21 mouse cellular contexts compared by ENCODE assay signal in genomic region chr15:97449724-97450123, GRCm38 (mm10).
A peak's percentile ranks its signal among the peaks of the same experiment; 100 is the strongest.
DNase-seq lines count a peak whose midpoint lies in the region; ATAC-seq and TF ChIP-seq lines count a peak whose summit lies in the region.
"Had no signal": no experiment of that assay in that cellular context is flagged by ENCODE, and none has a peak within 500 bp of the region (broad histone marks: within the 10 kb centered on the region; RNA-seq: fewer than 3 reads in every experiment).

No protein-coding gene starts in this region.

- H3K4me1 ChIP-seq in limb, embryonic 14.5 days (ENCODE audit: control insufficient read depth, insufficient read depth, low read length), result no peaks in the 10 kb centered on the region
- H3K4me1 ChIP-seq: forebrain, embryonic 13.5 days; heart, embryonic 15.5 days had no signal

- H3K27ac ChIP-seq in layer of hippocampus, adult 2 months, result no peak overlapping the region
- H3K27ac ChIP-seq in limb, embryonic 14.5 days (replicated peaks; ENCODE audit: low read depth, low read length), result no peak overlapping the region
- H3K27ac ChIP-seq: embryonic facial prominence, embryonic 10.5 days; forebrain, embryonic 13.5 days; heart, embryonic 15.5 days; hindbrain, embryonic 13.5 days; hindbrain, postnatal 0 days had no signal

- H3K9ac ChIP-seq in limb, embryonic 14.5 days (ENCODE audit: low read depth, low read length, severe bottlenecking), result no peak overlapping the region
- H3K9ac ChIP-seq: forebrain, embryonic 13.5 days; forebrain, postnatal 0 days; heart, embryonic 15.5 days; hindbrain, embryonic 13.5 days had no signal

- WGBS in limb, embryonic 14.5 days, result 60% methylated on average over 3 of the region's 3 CpGs

- no peak for TF ChIP-seq POLR2A in limb, embryonic 14.5 days (IDR thresholded peaks at IDR 0.05; ENCODE audit: borderline replicate concordance, extremely low read depth, insufficient read depth, insufficient read length)

- no peaks in the 10 kb centered on the region for H3K9me3 ChIP-seq in limb, embryonic 14.5 days (ENCODE audit: control insufficient read depth, low read length)
- H3K9me3 ChIP-seq: embryonic facial prominence, embryonic 10.5 days; forebrain, embryonic 13.5 days; heart, embryonic 15.5 days; hindbrain, embryonic 13.5 days had no signal

- H3K4me3 ChIP-seq in layer of hippocampus, adult 2 months, result no peak overlapping the region
- no peak overlapping the region for H3K4me3 ChIP-seq in limb, embryonic 14.5 days (replicated peaks; ENCODE audit: low read length)
- H3K4me3 ChIP-seq: embryonic facial prominence, embryonic 10.5 days; forebrain, embryonic 13.5 days; heart, embryonic 15.5 days; hindbrain, embryonic 13.5 days had no signal

- peak; percentile 53; the same call in 1 of the 2 replicates for ATAC-seq in granulocyte monocyte progenitor cell, adult 5-6 weeks (replicated peaks; ENCODE audit: poor library complexity, severe bottlenecking)
- no peak for ATAC-seq in limb, embryonic 14.5 days (ENCODE audit: low FRiP score, low read depth)
- ATAC-seq: forebrain, embryonic 13.5 days; forebrain, postnatal 0 days; hindbrain, postnatal 0 days had no signal

- H3K36me3 ChIP-seq in limb, embryonic 14.5 days (ENCODE audit: control insufficient read depth, insufficient read depth, low read length), result no peaks in the 10 kb centered on the region
- H3K36me3 ChIP-seq: embryonic facial prominence, embryonic 10.5 days; heart, embryonic 15.5 days; hindbrain, embryonic 13.5 days had no signal

- peak; percentile 25 for TF ChIP-seq CTCF in layer of hippocampus, adult 2 months (conservative IDR thresholded peaks at IDR 0.05)

- H3K4me2 ChIP-seq in limb, embryonic 14.5 days (replicated peaks; ENCODE audit: low read depth, low read length, severe bottlenecking), result no peak overlapping the region
- H3K4me2 ChIP-seq: forebrain, embryonic 13.5 days; heart, embryonic 11.5 days; heart, embryonic 15.5 days; hindbrain, embryonic 13.5 days had no signal

- H3K27me3 ChIP-seq in limb, embryonic 14.5 days (ENCODE audit: control insufficient read depth, insufficient read depth, low read length), result no peaks in the 10 kb centered on the region
- H3K27me3 ChIP-seq: forebrain, embryonic 13.5 days; heart, embryonic 15.5 days; hindbrain, embryonic 13.5 days had no signal

- DNase-seq in layer of hippocampus, adult 2 months (ENCODE audit: low spot score in 2 of 2), result no peak
- DNase-seq in layer of hippocampus, adult 11-12 months (ENCODE audit: low spot score), result no peak
- DNase-seq in limb, embryonic 14.5 days (ENCODE audit: low spot score), result peak; percentile 20
- no peak for DNase-seq in retina, postnatal 1 day
- DNase-seq in testis, postnatal 10 days (ENCODE audit: low spot score), result no peak
- no peak for DNase-seq in ovary, postnatal 36 days (ENCODE audit: low spot score)
- DNase-seq: adrenal gland, postnatal 14 days; B cell, adult 2 months; cerebellum, adult 2 months; cerebellum, postnatal 10 days; forebrain, postnatal 0 days; gastrocnemius, postnatal 14 days; heart, adult 11 months; heart, postnatal 14 days had no signal
